Mouse (Mus musculus): ENCODE measurements around the gene Zmiz2.
"Not testable (repeated sequence)": the region's sequence is repeated elsewhere in the genome, so short reads cannot be mapped to it uniquely, and the experiment has no call there.

Zmiz2 gene

DNA sequence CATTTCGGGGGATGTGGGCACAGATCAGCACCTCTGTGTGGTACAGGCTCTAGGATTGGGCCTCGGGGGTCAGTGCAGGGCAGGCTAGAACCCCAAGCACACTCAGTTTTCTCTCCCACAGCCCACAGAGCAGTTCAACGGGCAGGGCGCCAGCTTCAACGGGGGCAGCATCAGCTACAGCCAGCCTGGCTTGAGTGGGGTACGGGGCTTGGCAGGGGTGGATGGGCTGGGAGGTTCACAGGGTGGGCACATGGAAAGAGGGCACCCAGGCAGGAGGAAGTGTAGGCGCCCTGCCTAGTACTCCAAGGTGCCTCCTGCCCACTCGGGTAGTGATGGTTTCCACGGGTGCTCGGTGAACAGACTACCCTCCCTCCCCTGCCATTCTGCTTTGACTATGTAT is 9.3 kb downstream of the Zmiz2 start:
- DNase-seq (ENCODE audit: low read depth) = no peak

DNA sequence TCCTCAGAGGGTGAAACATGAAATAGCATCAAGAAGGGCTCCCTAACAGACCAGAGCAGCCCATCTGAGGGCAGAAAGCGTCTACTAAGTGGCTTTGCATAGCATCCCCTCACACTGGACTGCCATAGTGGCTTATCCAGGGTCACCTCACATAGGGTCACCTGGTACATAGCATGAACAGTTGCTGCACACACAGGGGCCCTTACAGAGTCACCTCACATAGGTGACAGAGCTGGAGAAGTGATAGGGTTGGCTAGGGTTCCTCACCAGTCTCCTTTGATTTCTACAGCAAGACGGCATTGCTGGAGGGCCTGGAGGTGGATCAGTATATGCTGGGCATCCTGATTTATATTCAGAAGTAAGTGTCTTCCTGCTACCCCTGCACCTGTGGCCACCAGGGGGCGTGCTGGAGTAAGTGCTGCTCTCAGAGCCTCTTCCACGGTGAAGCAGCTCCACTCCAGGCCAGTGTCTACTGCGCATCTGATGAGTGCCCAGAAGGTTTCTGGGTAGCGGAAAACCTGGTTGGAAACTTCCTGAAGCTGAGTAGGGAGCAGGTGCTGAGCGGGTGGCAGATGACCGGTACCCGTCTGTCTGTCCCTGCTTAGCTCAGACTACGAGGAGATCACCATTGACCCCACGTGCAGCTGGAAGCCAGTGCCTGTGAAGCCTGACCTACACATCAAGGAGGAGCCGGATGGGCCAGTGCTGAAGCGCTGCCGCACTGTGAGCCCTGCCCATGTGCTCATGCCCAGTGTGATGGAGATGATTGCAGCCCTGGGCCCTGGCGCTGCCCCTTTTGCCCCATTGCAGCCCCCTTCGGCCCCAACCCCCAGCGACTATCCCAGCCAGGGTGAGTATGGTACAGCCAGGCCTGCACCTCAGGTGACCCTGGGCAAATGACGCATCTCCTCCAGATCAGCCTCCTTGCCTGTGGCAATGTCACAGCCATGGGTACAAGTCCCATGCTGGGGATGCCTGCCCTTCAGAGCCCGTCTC is 13.9 kb downstream of the Zmiz2 start:
- DNase-seq (ENCODE audit: low read depth) = peak; percentile 79

GRCm38 (mm10) chr11:6403830-6404405 is 15.0 kb downstream of the Zmiz2 start:
- DNase-seq (ENCODE audit: low read depth) = no peak

GRCm38 (mm10) chr11:6404699-6405566 is 16.1 kb downstream of the Zmiz2 start:
- DNase-seq (ENCODE audit: low read depth) = no peak

- no peak for DNase-seq (ENCODE audit: low read depth)
These were observed 16.8 kb downstream of the Zmiz2 start for GRCm38 (mm10) chr11:6405591-6406081.

GRCm38 (mm10) chr11:6406251-6407161 is 17.6 kb downstream of the Zmiz2 start:
- DNase-seq (ENCODE audit: low read depth) = peak; percentile 45

GRCm38 (mm10) chr11:6407162-6407621 is 18.3 kb downstream of the Zmiz2 start:
- DNase-seq (ENCODE audit: low read depth) = no peak

GRCm38 (mm10) chr11:6410050-6410602 is 21.3 kb downstream of the Zmiz2 start:
- no peak for DNase-seq (ENCODE audit: low read depth)

DNA sequence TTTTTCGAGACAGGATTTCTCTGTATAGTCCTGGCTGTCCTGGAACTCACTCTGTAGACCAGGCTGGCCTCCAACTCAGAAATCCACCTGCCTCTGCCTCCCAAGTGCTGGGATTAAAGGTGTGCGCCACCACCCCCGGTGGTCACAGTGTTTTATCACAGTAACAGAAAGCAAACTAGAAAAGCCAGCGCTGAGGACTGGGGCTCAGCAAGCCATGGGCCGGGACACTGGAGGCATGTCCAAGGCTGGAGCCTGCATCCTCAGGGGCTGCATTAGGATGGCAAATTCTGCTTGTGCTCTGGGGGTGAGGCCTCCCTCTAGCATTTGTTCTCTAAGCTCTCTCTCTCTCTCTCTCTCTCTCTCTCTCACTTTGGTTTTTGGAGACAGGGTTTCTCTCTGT is 21.9 kb downstream of the Zmiz2 start:
- not testable (repeated sequence) for DNase-seq (ENCODE audit: low read depth)

DNA sequence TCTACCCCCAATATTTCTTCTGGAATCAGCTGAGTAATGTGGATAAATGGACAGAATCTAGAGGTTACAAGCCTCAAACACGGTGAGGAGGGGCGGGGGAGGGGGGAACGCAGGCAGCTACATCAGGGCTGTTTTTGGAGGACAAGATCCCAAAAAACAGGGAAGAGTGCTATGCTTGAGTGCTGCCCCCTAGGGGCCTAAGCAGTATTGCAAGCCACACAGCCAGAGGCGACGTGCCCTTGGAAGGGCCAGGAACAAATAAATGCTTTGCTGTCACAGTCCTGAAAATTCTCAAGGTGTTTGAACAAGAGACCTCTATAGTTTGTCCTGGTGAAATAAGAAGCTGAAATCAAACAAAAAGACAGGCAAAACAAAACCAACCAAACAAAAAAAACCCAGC is 22.8 kb downstream of the Zmiz2 start:
- peak; percentile 89 for DNase-seq (ENCODE audit: low read depth)

- DNase-seq (ENCODE audit: low read depth) = no peak
These were observed 24.4 kb downstream of the Zmiz2 start for GRCm38 (mm10) chr11:6413264-6413663.

DNA sequence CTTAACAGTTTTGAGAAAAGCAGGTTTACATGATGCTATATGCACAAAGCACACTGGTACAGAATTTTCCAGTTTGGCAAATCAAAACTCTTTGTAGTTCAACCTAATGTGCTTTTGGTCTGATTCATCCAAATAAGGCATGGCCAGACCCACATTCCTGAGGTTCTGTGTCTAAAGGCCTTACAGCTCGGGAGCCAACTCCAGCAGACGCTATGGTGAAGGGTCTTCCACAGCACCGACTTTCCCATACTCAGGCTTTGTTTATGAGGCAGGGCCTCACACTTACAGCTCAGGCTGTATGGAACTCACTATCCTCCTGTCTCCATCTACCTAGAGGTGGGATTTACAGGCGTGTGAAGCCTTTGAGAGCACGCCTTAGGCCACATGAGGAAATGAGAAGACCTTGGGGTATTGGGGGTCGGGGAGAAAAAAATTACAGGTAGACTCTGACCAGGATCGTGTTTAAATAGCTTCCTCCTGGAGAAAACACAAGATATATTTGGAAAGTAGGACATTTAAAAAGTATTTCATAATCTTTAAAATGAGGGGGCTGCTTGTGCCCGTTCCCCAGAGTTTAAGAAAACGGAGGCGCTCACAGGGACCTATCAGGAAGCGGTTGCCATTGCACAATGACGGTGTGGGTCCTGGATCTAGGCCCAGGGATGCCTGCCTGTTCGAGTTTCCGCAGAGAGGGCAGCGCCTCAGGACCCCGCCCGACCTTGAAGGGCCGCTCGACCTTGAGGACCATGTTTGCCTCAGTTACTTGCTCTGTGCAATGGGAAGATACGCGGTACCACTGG is 26.1 kb downstream of the Zmiz2 start, which contains the start of gene Ppia:
Gene Ppia (plus strand): TSS at position 693 of the 800 bp plus-strand sequence.
- DNase-seq (ENCODE audit: low read depth) = peak; percentile 88

GRCm38 (mm10) chr11:6415551-6416404 is 26.9 kb downstream of the Zmiz2 start:
- DNase-seq (ENCODE audit: low read depth) = peak; percentile 99

DNA sequence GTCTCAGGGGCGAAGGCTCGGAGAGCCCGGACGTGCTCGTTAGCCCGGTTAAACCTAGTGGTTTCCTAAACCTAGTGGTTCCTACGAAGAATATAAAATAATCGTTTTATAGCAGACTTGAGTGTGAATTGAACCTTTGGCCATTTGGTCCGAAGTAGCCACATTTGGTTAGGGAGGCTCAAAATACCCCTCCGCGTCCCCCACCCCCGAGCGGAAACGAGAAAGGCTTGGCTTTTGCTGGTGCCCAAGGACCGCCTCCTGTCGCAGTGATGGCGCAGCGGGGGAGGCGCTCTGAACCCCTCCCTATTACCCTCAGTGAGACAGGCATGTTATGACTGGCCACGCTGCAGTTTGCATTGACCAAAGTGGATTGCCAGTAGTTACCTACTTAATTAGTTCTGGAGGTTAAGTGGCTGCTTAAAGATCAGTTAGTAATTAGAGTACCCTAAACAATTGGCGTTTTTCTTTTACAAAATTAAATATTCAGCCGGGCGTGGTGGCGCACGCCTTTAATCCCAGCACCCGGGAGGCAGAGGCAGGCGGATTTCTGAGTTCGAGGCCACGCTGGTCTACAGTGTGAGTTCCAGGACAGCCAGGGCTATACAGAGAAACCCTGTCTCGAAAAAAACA is 27.6 kb downstream of the Zmiz2 start:
- DNase-seq (ENCODE audit: low read depth) = peak; percentile 84

DNA sequence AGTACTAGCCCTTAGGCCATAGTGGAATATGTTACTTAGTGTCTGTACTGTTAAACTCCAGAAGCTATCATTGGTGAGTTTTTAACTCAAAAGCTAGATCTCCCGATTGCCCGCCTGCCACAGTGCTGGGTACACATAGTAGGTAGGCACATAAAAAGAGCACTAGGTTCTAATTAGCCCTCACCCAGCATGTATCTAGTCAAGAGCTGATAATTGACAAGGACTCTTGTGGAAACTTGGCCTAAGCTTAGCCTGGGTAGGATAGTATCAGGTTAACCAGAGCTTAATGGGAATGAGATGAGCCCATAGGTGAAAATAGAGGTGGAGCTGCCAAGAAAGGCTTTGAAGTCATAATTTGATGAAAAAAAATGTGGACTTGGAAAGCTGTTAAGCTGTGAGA is 28.2 kb downstream of the Zmiz2 start:
- DNase-seq (ENCODE audit: low read depth) = no peak

GRCm38 (mm10) chr11:6417490-6417889 is 28.6 kb downstream of the Zmiz2 start:
- DNase-seq (ENCODE audit: low read depth) = no peak

GRCm38 (mm10) chr11:6418751-6419150 is 29.9 kb downstream of the Zmiz2 start:
- DNase-seq (ENCODE audit: low read depth) = no peak

DNA sequence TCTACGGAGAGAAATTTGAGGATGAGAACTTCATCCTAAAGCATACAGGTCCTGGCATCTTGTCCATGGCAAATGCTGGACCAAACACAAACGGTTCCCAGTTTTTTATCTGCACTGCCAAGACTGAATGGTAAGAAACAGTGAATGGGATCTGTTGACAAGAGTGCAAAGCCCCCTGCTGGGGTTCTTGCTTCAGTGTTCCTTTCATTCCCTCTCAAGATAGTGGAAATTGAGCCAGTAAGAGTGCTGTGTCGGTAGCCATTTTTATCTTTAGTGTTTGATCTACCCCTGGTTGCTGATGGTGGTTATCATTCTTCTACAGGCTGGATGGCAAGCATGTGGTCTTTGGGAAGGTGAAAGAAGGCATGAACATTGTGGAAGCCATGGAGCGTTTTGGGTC is 30.3 kb downstream of the Zmiz2 start:
- not testable (repeated sequence) for DNase-seq (ENCODE audit: low read depth)

All from NIH3T3 (cell line).